Mouse (Mus musculus): Measurements from ENCODE around the gene Lsm14b.
A peak's percentile ranks its signal among the peaks of the same experiment; 100 is the strongest.

Lsm14b gene

GRCm38 (mm10) chr2:180063338-180064131 lies 38.7 kb downstream of the Lsm14b start:
- DNase-seq: no peak

- peak in 1 of 2 experiments; percentile 21 for DNase-seq
Observed at GRCm38 (mm10) chr2:180069770-180070480, 45.1 kb downstream of the Lsm14b start.

GRCm38 (mm10) chr2:180070481-180071453 lies 46.0 kb downstream of the Lsm14b start, which contains the start of gene Mtg2:
Gene Mtg2 (plus strand): TSS chr2:180070588.
- peak; percentile 97 to 98 for DNase-seq

- DNase-seq: no peak
Observed at GRCm38 (mm10) chr2:180071671-180072070, 46.9 kb downstream of the Lsm14b start.

- DNase-seq: no peak
Observed at GRCm38 (mm10) chr2:180072886-180073285, 48.1 kb downstream of the Lsm14b start.

GRCm38 (mm10) chr2:180077622-180078021 lies 52.8 kb downstream of the Lsm14b start:
- no peak for DNase-seq

GRCm38 (mm10) chr2:180080680-180081079 lies 55.9 kb downstream of the Lsm14b start:
- no peak for DNase-seq

- DNase-seq: no peak
Observed at GRCm38 (mm10) chr2:180083063-180083462, 58.3 kb downstream of the Lsm14b start.

- no peak for DNase-seq
Observed at GRCm38 (mm10) chr2:180084565-180084964, 59.8 kb downstream of the Lsm14b start.
